Mouse (Mus musculus) heart, postnatal 4 days (tissue): ENCODE data around the gene Pigu. TPM values are rescaled to one million over a fixed set of nuclear protein-coding genes. Genes with fewer than 3 reads are reported as not detected.

Experiments used
- DNase-seq: peaks from one replicate; pipeline ENCODE4 v3.0.0; 2021
- microRNA-seq, 2 experiments: library from miRNA; unstranded; fragments of <30 nt; microRNA quantifications; one replicate each; pipeline ENCODE4 v1.2.0; 2021 to 2022
- total RNA-seq, 2 experiments: library from RNA; stranded (reverse); gene quantifications; 2 replicates each; pipeline ENCODE4 v1.2.3; 2021

Gene Pigu
- total RNA-seq, 2 experiments from 2014 or later = 39.4 to 42.7 TPM

- no peak for DNase-seq
These were observed 121.4 kb downstream of the Pigu start for GRCm38 (mm10) chr2:155235746-155236361.

Small RNA genes lying within 50 kb of the gene (microRNA-seq; reads per million reads assigned to microRNA genes)
- 0 reads per million in 2 experiments for gene Mir695

Other genes starting within 250 kb of the Pigu start
- 10 to 100 TPM; 36.5 to 38.0 TPM for gene Itch, start 223.9 kb downstream of the Pigu start, total RNA-seq
- 100 to 1,000 TPM; 211 to 218 TPM for gene Dynlrb1, start 120.9 kb downstream of the Pigu start, total RNA-seq
- 100 to 1,000 TPM; 410 to 462 TPM for gene Map1lc3a, start 81.1 kb downstream of the Pigu start, total RNA-seq
- 100 to 1,000 TPM; 491 to 511 TPM for gene Trp53inp2, start 23.6 kb upstream of the Pigu start, total RNA-seq
- 10 to 100 TPM; 42.9 to 44.7 TPM for gene Ncoa6, start 116.5 kb upstream of the Pigu start, total RNA-seq
- 10 to 100 TPM; 27.4 TPM for gene Acss2, start 160.5 kb upstream of the Pigu start, total RNA-seq
- 1 to 10 TPM in 1 of 2 experiments, under 1 TPM in 1; 0.62 to 1.3 TPM for gene Ggt7, start 160.8 kb upstream of the Pigu start, total RNA-seq
- 10 to 100 TPM; 17.3 to 18.2 TPM for gene Gss, start 235.4 kb upstream of the Pigu start, total RNA-seq